Mouse (Mus musculus): ENCODE measurements around the gene Wdr78. TPM values are rescaled to one million over a fixed set of nuclear protein-coding genes. Genes with fewer than 3 reads are reported as not detected.

Wdr78 gene
- polyA plus RNA-seq, 1 experiment from 2014 or later: 4.4 TPM

- Histone ChIP-seq H3K27me3 (ENCODE audit: low read depth, poor library complexity, severe bottlenecking) (no peaks in the 10 kb centered on the region), H3K36me3 (no peaks in the 10 kb centered on the region)
Measured at GRCm38 (mm10) chr4:103039103-103039837, 75.1 kb downstream of the Wdr78 start.

GRCm38 (mm10) chr4:103028177-103029088 lies 85.9 kb downstream of the Wdr78 start:
- 69% methylated on average over 13 of the region's 13 CpGs for WGBS
- Histone ChIP-seq H3K4me1 (peaks cover 7% of the 10 kb centered on the region; the same call in 1 of the 2 replicates), H3K4me3 (no peak overlapping the region), H3K27me3 (ENCODE audit: low read depth, poor library complexity, severe bottlenecking) (no peaks in the 10 kb centered on the region), H3K36me3 (no peaks in the 10 kb centered on the region), H3K27ac (no peak overlapping the region), H3K9me3 (replicated peaks) (no peaks in the 10 kb centered on the region)
- DNase-seq (ENCODE audit: low spot score): no peak

More at GRCm38 (mm10) chr4:103039103-103039837, 75.1 kb downstream of the Wdr78 start:
- WGBS: 71% methylated on average over 14 of the region's 14 CpGs
- Histone ChIP-seq H3K4me1 (peaks cover 29% of the 10 kb centered on the region), H3K9me3 (replicated peaks) (no peaks in the 10 kb centered on the region), H3K27ac (no peak overlapping the region), H3K4me3 (no peak overlapping the region)
- DNase-seq (ENCODE audit: low spot score): no peak

- 85% methylated on average over 7 of the region's 7 CpGs for WGBS
- no peak overlapping the region for H3K4me3 ChIP-seq
- H3K27ac ChIP-seq: no peak overlapping the region
- DNase-seq (ENCODE audit: low spot score): no peak
- no peaks in the 10 kb centered on the region for H3K27me3 ChIP-seq (ENCODE audit: low read depth, poor library complexity, severe bottlenecking)
- H3K9me3 ChIP-seq (replicated peaks): no peaks in the 10 kb centered on the region
- H3K4me1 ChIP-seq: peaks cover 7% of the 10 kb centered on the region; the same call in 1 of the 2 replicates
- no peaks in the 10 kb centered on the region for H3K36me3 ChIP-seq
Measured at GRCm38 (mm10) chr4:103027745-103028144, 86.6 kb downstream of the Wdr78 start.

- Histone ChIP-seq H3K9me3 (replicated peaks) (no peaks in the 10 kb centered on the region), H3K27ac (no peak within 1 kb of the TSS), H3K4me3 (no peak within 1 kb of the TSS), H3K4me1 (peaks cover 7% of the 10 kb centered on the region; the same call in 1 of the 2 replicates), H3K27me3 (ENCODE audit: low read depth, poor library complexity, severe bottlenecking) (no peaks in the 10 kb centered on the region), H3K36me3 (no peaks in the 10 kb centered on the region)
- WGBS: 78% methylated on average over 4 of the region's 4 CpGs
- no peak for DNase-seq (ENCODE audit: low spot score)
Measured at GRCm38 (mm10) chr4:103026621-103027020, 87.7 kb downstream of the Wdr78 start, which contains the start of gene Insl5. TSS of gene Insl5 (minus strand) at chr4:103026842.

GRCm38 (mm10) chr4:103013490-103013889 lies 100.9 kb downstream of the Wdr78 start:
- DNase-seq (ENCODE audit: low spot score): no peak
- Histone ChIP-seq H3K27me3 (ENCODE audit: low read depth, poor library complexity, severe bottlenecking) (no peaks in the 10 kb centered on the region), H3K36me3 (no peaks in the 10 kb centered on the region), H3K4me3 (no peak overlapping the region), H3K9me3 (replicated peaks) (no peaks in the 10 kb centered on the region), H3K4me1 (peaks cover 41% of the 10 kb centered on the region), H3K27ac (peak overlapping the region; percentile 68)
- WGBS: 17% methylated on average over 4 of the region's 4 CpGs

GRCm38 (mm10) chr4:103011823-103012222 lies 102.5 kb downstream of the Wdr78 start:
- H3K27ac ChIP-seq: no peak overlapping the region
- no peaks in the 10 kb centered on the region for H3K27me3 ChIP-seq (ENCODE audit: low read depth, poor library complexity, severe bottlenecking)
- H3K9me3 ChIP-seq (replicated peaks): no peaks in the 10 kb centered on the region
- DNase-seq (ENCODE audit: low spot score): no peak
- peaks cover 42% of the 10 kb centered on the region for H3K4me1 ChIP-seq
- WGBS: 37% methylated on average over 7 of the region's 7 CpGs
- H3K36me3 ChIP-seq: no peaks in the 10 kb centered on the region
- no peak overlapping the region for H3K4me3 ChIP-seq

- no peak overlapping the region for H3K4me3 ChIP-seq
- H3K27ac ChIP-seq: no peak overlapping the region
- WGBS: 90% methylated on average over 4 of the region's 4 CpGs
- no peaks in the 10 kb centered on the region for H3K27me3 ChIP-seq (ENCODE audit: low read depth, poor library complexity, severe bottlenecking)
- H3K36me3 ChIP-seq: no peaks in the 10 kb centered on the region
- H3K9me3 ChIP-seq (replicated peaks): no peaks in the 10 kb centered on the region
- peaks cover 44% of the 10 kb centered on the region for H3K4me1 ChIP-seq
- DNase-seq (ENCODE audit: low spot score): no peak
Measured at GRCm38 (mm10) chr4:103010734-103011133, 103.6 kb downstream of the Wdr78 start.

GRCm38 (mm10) chr4:103006943-103007418 lies 107.4 kb downstream of the Wdr78 start:
- WGBS: 55% methylated on average over 4 of the region's 4 CpGs
- Histone ChIP-seq H3K27ac (peak overlapping the region; percentile 89), H3K4me1 (peaks cover 34% of the 10 kb centered on the region), H3K27me3 (ENCODE audit: low read depth, poor library complexity, severe bottlenecking) (no peaks in the 10 kb centered on the region), H3K9me3 (replicated peaks) (no peaks in the 10 kb centered on the region), H3K36me3 (no peaks in the 10 kb centered on the region), H3K4me3 (no peak overlapping the region)
- DNase-seq (ENCODE audit: low spot score): peak; percentile 49

GRCm38 (mm10) chr4:103006266-103006665 lies 108.1 kb downstream of the Wdr78 start:
- Histone ChIP-seq H3K27ac (peak overlapping the region; percentile 89), H3K4me1 (peaks cover 32% of the 10 kb centered on the region), H3K36me3 (no peaks in the 10 kb centered on the region), H3K9me3 (replicated peaks) (no peaks in the 10 kb centered on the region), H3K27me3 (ENCODE audit: low read depth, poor library complexity, severe bottlenecking) (no peaks in the 10 kb centered on the region), H3K4me3 (no peak overlapping the region)
- no peak for DNase-seq (ENCODE audit: low spot score)
- 76% methylated on average over 5 of the region's 5 CpGs for WGBS

- 22% methylated on average over 15 of the region's 15 CpGs for WGBS
- no peaks in the 10 kb centered on the region for H3K36me3 ChIP-seq
- H3K27me3 ChIP-seq (ENCODE audit: low read depth, poor library complexity, severe bottlenecking): no peaks in the 10 kb centered on the region
- no peak overlapping the region for H3K4me3 ChIP-seq
- DNase-seq (ENCODE audit: low spot score): no peak
- peaks cover 32% of the 10 kb centered on the region for H3K4me1 ChIP-seq
- no peaks in the 10 kb centered on the region for H3K9me3 ChIP-seq (replicated peaks)
- peak overlapping the region; percentile 89 for H3K27ac ChIP-seq
Measured at GRCm38 (mm10) chr4:103005190-103005945, 109.0 kb downstream of the Wdr78 start.

GRCm38 (mm10) chr4:103004681-103005080 lies 109.7 kb downstream of the Wdr78 start:
- peak overlapping the region; percentile 89 for H3K27ac ChIP-seq
- DNase-seq (ENCODE audit: low spot score): no peak
- no peaks in the 10 kb centered on the region for H3K9me3 ChIP-seq (replicated peaks)
- no peak overlapping the region for H3K4me3 ChIP-seq
- peaks cover 32% of the 10 kb centered on the region for H3K4me1 ChIP-seq
- no peaks in the 10 kb centered on the region for H3K27me3 ChIP-seq (ENCODE audit: low read depth, poor library complexity, severe bottlenecking)
- H3K36me3 ChIP-seq: no peaks in the 10 kb centered on the region
- WGBS: 84% methylated on average over 4 of the region's 4 CpGs

- Histone ChIP-seq H3K27me3 (ENCODE audit: low read depth, poor library complexity, severe bottlenecking) (no peaks in the 10 kb centered on the region), H3K36me3 (no peaks in the 10 kb centered on the region), H3K27ac (no peak overlapping the region), H3K4me1 (peaks cover 16% of the 10 kb centered on the region), H3K4me3 (no peak overlapping the region), H3K9me3 (replicated peaks) (no peaks in the 10 kb centered on the region)
- 76% methylated on average over 3 of the region's 3 CpGs for WGBS
- DNase-seq (ENCODE audit: low spot score): no peak
Measured at GRCm38 (mm10) chr4:102991685-102992084, 122.7 kb downstream of the Wdr78 start.

All from limb, embryonic 10.5 days (tissue).